Mouse (Mus musculus): ENCODE measurements at regions not wholly inside any gene's neighbourhood (a gene's known extent, or its start where the extent isn't known, plus 50 kb on each side); places are given as distances from the start of the nearest gene placed in this dataset.

GRCm38 (mm10) chr3:112345866-112346265, 912.8 kb downstream of the Amy2a5 start:
- TF ChIP-seq CTCF (IDR thresholded peaks at IDR 0.05; ENCODE audit: low read depth, low read length), result no peak
- no peak for TF ChIP-seq POLR2A (IDR thresholded peaks at IDR 0.05; ENCODE audit: extremely low read depth, insufficient read depth, low read length)
